11 mouse cellular contexts compared by ENCODE assay signal in genomic region chr11:100963647-100964046, GRCm38 (mm10). TPM values are rescaled to one million over a fixed set of nuclear protein-coding genes. Genes with fewer than 3 reads are reported as not detected.
DNase-seq lines count a peak whose midpoint lies in the region; ATAC-seq lines count a peak whose summit lies in the region.
"Had no signal": no experiment of that assay in that cellular context is flagged by ENCODE, and none has a peak within 500 bp of the region (broad histone marks: within the 10 kb centered on the region; RNA-seq: fewer than 3 reads in every experiment).

No protein-coding gene starts in this region.

- peaks cover 8% of the 10 kb centered on the region for H3K27me3 ChIP-seq in lung, embryonic 15.5 days
- peaks cover 31% of the 10 kb centered on the region for H3K27me3 ChIP-seq in hindbrain, embryonic 14.5 days (ENCODE audit: control insufficient read depth, insufficient read depth, low read length)
- peaks cover 29% of the 10 kb centered on the region for H3K27me3 ChIP-seq in forebrain, embryonic 14.5 days (replicated peaks; ENCODE audit: control insufficient read depth, insufficient read depth, low read length)

- peaks cover 82% of the 10 kb centered on the region for H3K4me1 ChIP-seq in lung, embryonic 15.5 days
- peaks cover 8% of the 10 kb centered on the region; the same call in 1 of the 2 replicates for H3K4me1 ChIP-seq in hindbrain, embryonic 14.5 days (replicated peaks; ENCODE audit: control insufficient read depth, insufficient read depth, low read length)
- no peaks in the 10 kb centered on the region for H3K4me1 ChIP-seq in forebrain, embryonic 14.5 days (ENCODE audit: control insufficient read depth, insufficient read depth, low read length)

- peak overlapping the region; percentile 16; the same call in 1 of the 2 replicates for H3K27ac ChIP-seq in lung, embryonic 15.5 days
- no peak overlapping the region for H3K27ac ChIP-seq in hindbrain, embryonic 14.5 days
- H3K27ac ChIP-seq in forebrain, embryonic 14.5 days (ENCODE audit: low read depth, low read length) = no peak overlapping the region
- H3K27ac ChIP-seq: hindbrain, embryonic 12.5 days; neural tube, embryonic 12.5 days had no signal

- peaks cover 13% of the 10 kb centered on the region for H3K36me3 ChIP-seq in lung, embryonic 15.5 days
- no peaks in the 10 kb centered on the region for H3K36me3 ChIP-seq in hindbrain, embryonic 14.5 days (replicated peaks; ENCODE audit: control insufficient read depth, insufficient read depth)
- H3K36me3 ChIP-seq in forebrain, embryonic 14.5 days (ENCODE audit: control insufficient read depth, insufficient read depth, low read length) = no peaks in the 10 kb centered on the region
- H3K36me3 ChIP-seq: hindbrain, embryonic 12.5 days; neural tube, embryonic 12.5 days had no signal

- 71% methylated on average over 9 of the region's 9 CpGs for WGBS in lung, embryonic 15.5 days
- WGBS in hindbrain, embryonic 14.5 days = 82% methylated on average over 9 of the region's 9 CpGs
- 84% methylated on average over 9 of the region's 9 CpGs for WGBS in forebrain, embryonic 14.5 days

- no peaks in the 10 kb centered on the region for H3K9me3 ChIP-seq in lung, embryonic 15.5 days
- no peaks in the 10 kb centered on the region for H3K9me3 ChIP-seq in hindbrain, embryonic 14.5 days (ENCODE audit: control insufficient read depth, low read length)
- H3K9me3 ChIP-seq in forebrain, embryonic 14.5 days (replicated peaks; ENCODE audit: control insufficient read depth, low read length) = no peaks in the 10 kb centered on the region
- H3K9me3 ChIP-seq: hindbrain, embryonic 12.5 days; neural tube, embryonic 12.5 days had no signal

- H3K4me3 ChIP-seq in lung, embryonic 15.5 days = no peak overlapping the region
- no peak overlapping the region for H3K4me3 ChIP-seq in hindbrain, embryonic 14.5 days (replicated peaks; ENCODE audit: low read length)
- H3K4me3 ChIP-seq in forebrain, embryonic 14.5 days (ENCODE audit: low read depth, low read length) = no peak overlapping the region
- H3K4me3 ChIP-seq: hindbrain, embryonic 12.5 days; neural tube, embryonic 12.5 days had no signal

- DNase-seq in adrenal gland, adult (ENCODE audit: inconsistent age in 2 of 2, low spot score in 1 of 2) = peak; percentile 44 to 76
- no peak for DNase-seq in adrenal gland, postnatal 4 days (ENCODE audit: low spot score in 2 of 2)
- DNase-seq in NIH3T3 (ENCODE audit: low read depth) = peak; percentile 84
- peak; percentile 75 to 80 for DNase-seq in heart, adult 9 months (ENCODE audit: low spot score in 2 of 2)
- no peak for DNase-seq in hindbrain, embryonic 14.5 days (ENCODE audit: low spot score)
- no peak for DNase-seq in forebrain, embryonic 14.5 days (ENCODE audit: low spot score)
- no peak for DNase-seq in thymus, postnatal 0 days (ENCODE audit: low spot score)
- DNase-seq: cerebellum, adult 2 months had no signal

- no peak overlapping the region for H3K4me2 ChIP-seq in lung, embryonic 15.5 days
- H3K4me2 ChIP-seq in hindbrain, embryonic 14.5 days (replicated peaks) = no peak overlapping the region
- H3K4me2 ChIP-seq in forebrain, embryonic 14.5 days (ENCODE audit: low read length) = no peak overlapping the region
- H3K4me2 ChIP-seq: hindbrain, embryonic 12.5 days; neural tube, embryonic 12.5 days had no signal

- ATAC-seq in lung, embryonic 15.5 days (ENCODE audit: borderline replicate concordance, extremely low read depth, low FRiP score, low TSS enrichment) = no peak
- ATAC-seq in hindbrain, embryonic 14.5 days (ENCODE audit: low FRiP score) = no peak
- no peak for ATAC-seq in forebrain, embryonic 14.5 days

- H3K9ac ChIP-seq in lung, embryonic 15.5 days = no peak overlapping the region
- no peak overlapping the region for H3K9ac ChIP-seq in hindbrain, embryonic 14.5 days
- no peak overlapping the region for H3K9ac ChIP-seq in forebrain, embryonic 14.5 days (ENCODE audit: low read length)
- H3K9ac ChIP-seq: neural tube, embryonic 12.5 days had no signal

RNA-seq across cellular contexts. Expression of gene Cavin1, which starts 7.0 kb away (rescaled TPM):
- 100 to 1,000 TPM; 294 to 319 TPM for total RNA-seq in adrenal gland, postnatal 4 days (2021)
- 392 and 425 TPM in 2 replicates for polyA plus RNA-seq in lung, embryonic 15.5 days (2015; fragmentation: Nextera tagmentation; extraction: Ambion mirVana)
- 20.1 and 21.1 TPM in 2 replicates for polyA plus RNA-seq in hindbrain, embryonic 14.5 days (2014; fragmentation: Nextera tagmentation; extraction: Ambion mirVana)
- 15.6 and 21.1 TPM in 2 replicates for polyA plus RNA-seq in forebrain, embryonic 14.5 days (2014; fragmentation: Nextera tagmentation; extraction: Ambion mirVana)
- 61.0 and 64.2 TPM in 2 replicates for polyA plus RNA-seq in thymus, postnatal 0 days (2015; fragmentation: Nextera tagmentation; extraction: Ambion mirVana)

RNA-seq across cellular contexts. Expression of gene Stat3, which starts 24.3 kb away (rescaled TPM):
- 10 to 100 TPM; 72.8 to 74.9 TPM for total RNA-seq in adrenal gland, postnatal 4 days (2021)
- polyA plus RNA-seq in lung, embryonic 15.5 days (2015; fragmentation: Nextera tagmentation; extraction: Ambion mirVana) = 41.2 and 53.4 TPM in 2 replicates
- 49.1 and 50.6 TPM in 2 replicates for polyA plus RNA-seq in hindbrain, embryonic 14.5 days (2014; fragmentation: Nextera tagmentation; extraction: Ambion mirVana)
- 23.3 and 26.4 TPM in 2 replicates for polyA plus RNA-seq in forebrain, embryonic 14.5 days (2014; fragmentation: Nextera tagmentation; extraction: Ambion mirVana)
- 79.7 and 84.2 TPM in 2 replicates for polyA plus RNA-seq in thymus, postnatal 0 days (2015; fragmentation: Nextera tagmentation; extraction: Ambion mirVana)

RNA-seq across cellular contexts. Expression of gene Atp6v0a1, which starts 45.6 kb away (rescaled TPM):
- total RNA-seq in adrenal gland, postnatal 4 days (2021) = 100 to 1,000 TPM; 103 to 106 TPM
- 36.7 and 37.8 TPM in 2 replicates for polyA plus RNA-seq in lung, embryonic 15.5 days (2015; fragmentation: Nextera tagmentation; extraction: Ambion mirVana)
- polyA plus RNA-seq in hindbrain, embryonic 14.5 days (2014; fragmentation: Nextera tagmentation; extraction: Ambion mirVana) = 143 and 152 TPM in 2 replicates
- polyA plus RNA-seq in forebrain, embryonic 14.5 days (2014; fragmentation: Nextera tagmentation; extraction: Ambion mirVana) = 50.2 and 74.4 TPM in 2 replicates
- polyA plus RNA-seq in thymus, postnatal 0 days (2015; fragmentation: Nextera tagmentation; extraction: Ambion mirVana) = 17.6 and 19.1 TPM in 2 replicates

Comparison
In these comparisons a context has a peak if more than half of its experiments do, and no peak if none do; other contexts are left out.
1. DNase-seq: peak in adrenal gland, adult (2 of 2), NIH3T3 (single experiment) and heart, adult 9 months (2 of 2); none in adrenal gland, postnatal 4 days (0 of 2), hindbrain, embryonic 14.5 days (single experiment), forebrain, embryonic 14.5 days (single experiment) and thymus, postnatal 0 days (single experiment).